Mouse (Mus musculus) forebrain, embryonic 14.5 days (tissue): ENCODE results near the gene Recql5. TPM values are rescaled to one million over a fixed set of nuclear protein-coding genes. Genes with fewer than 3 reads are reported as not detected.
A peak's percentile ranks its signal among the peaks of the same experiment; 100 is the strongest.

ENCODE experiments used
- ATAC-seq: fragments of 200-750 bp; cut with Nextera tagmentation; 2 replicates; pipeline ENCODE4 v1.8.0; 2017; ENCODE audit warnings: mild to moderate bottlenecking, moderate library complexity
- DNase-seq: peaks from one replicate; pipeline ENCODE4 v3.0.0-alpha.2; 2015; ENCODE audit warnings: low spot score
- H3K27ac ChIP-seq: fragments of 300-500 bp; sonication (generic); 2 replicates; pipeline ENCODE4 v1.5.1; 2014; ENCODE audit warnings: low read depth, mild to moderate bottlenecking, control low read depth, low read length, moderate library complexity
- H3K27me3 ChIP-seq: fragments of 300-500 bp; sonication (generic); replicated peaks from 2 replicates; pipeline ENCODE4 v1.6.1; 2014; ENCODE audit warnings: low read length, control low read depth, mixed read lengths; ENCODE audit not compliant: control insufficient read depth, insufficient read depth
- H3K36me3 ChIP-seq: fragments of 300-500 bp; sonication (generic); 2 replicates; pipeline ENCODE4 v1.6.1; 2014; ENCODE audit warnings: low read length, control low read depth; ENCODE audit not compliant: control insufficient read depth, insufficient read depth
- H3K4me1 ChIP-seq: fragments of 300-500 bp; sonication (generic); 2 replicates; pipeline ENCODE4 v1.6.1; 2014; ENCODE audit warnings: antibody characterized with exemption, low read length, control low read depth; ENCODE audit not compliant: control insufficient read depth, insufficient read depth
- H3K4me2 ChIP-seq: fragments of 300-500 bp; sonication (generic); 2 replicates; pipeline ENCODE4 v1.6.1; 2014; ENCODE audit warnings: mild to moderate bottlenecking, control low read depth, low read length
- H3K4me3 ChIP-seq: fragments of 300-500 bp; sonication (generic); 2 replicates; pipeline ENCODE4 v1.5.1; 2014; ENCODE audit warnings: low read depth, low read length, control low read depth
- H3K9ac ChIP-seq: fragments of 300-500 bp; sonication (generic); 2 replicates; pipeline ENCODE4 v1.6.1; 2014; ENCODE audit warnings: mild to moderate bottlenecking, low read length, control low read depth, moderate library complexity
- H3K9me3 ChIP-seq: fragments of 300-500 bp; sonication (generic); replicated peaks from 2 replicates; pipeline ENCODE4 v1.6.1; 2016; ENCODE audit warnings: low read length, control low read depth, mixed read lengths; ENCODE audit not compliant: control insufficient read depth
- WGBS: fragments of 180-500 bp; shearing (Covaris S2); extraction: QIAGEN DNeasy Blood & Tissue Kit; methylation state at CpG from one replicate; pipeline ENCODE4 v1.1.7; 2014; 5-methylcytosine and 5-hydroxymethylcytosine counted together
- polyA plus RNA-seq: library from polyadenylated mRNA; unstranded; fragments of >200 nt; fragmentation: Nextera tagmentation; extraction: Ambion mirVana; gene quantifications from 2 replicates; pipeline ENCODE4 v1.2.1, GENCODE M21; 2014

The Recql5 gene
- polyA plus RNA-seq, 1 experiment from 2014 or later = 16.5 TPM

GRCm38 (mm10) chr11:115964977-115965604, 31.8 kb upstream of the Recql5 start:
- H3K27me3 ChIP-seq = no peaks in the 10 kb centered on the region
- H3K4me3 ChIP-seq = no peak overlapping the region
- ATAC-seq (no peak), DNase-seq (no peak)
- no peak overlapping the region for H3K9ac ChIP-seq
- no peaks in the 10 kb centered on the region for H3K9me3 ChIP-seq
- no peaks in the 10 kb centered on the region for H3K4me1 ChIP-seq
- H3K27ac ChIP-seq = no peak overlapping the region
- peaks cover 69% of the 10 kb centered on the region for H3K36me3 ChIP-seq
- 90% methylated on average over 10 of the region's 10 CpGs for WGBS
- H3K4me2 ChIP-seq = no peak overlapping the region

- Histone ChIP-seq H3K27me3 (no peaks in the 10 kb centered on the region), H3K36me3 (peaks cover 84% of the 10 kb centered on the region), H3K4me2 (no peak overlapping the region), H3K4me3 (no peak overlapping the region), H3K9me3 (no peaks in the 10 kb centered on the region), H3K9ac (no peak overlapping the region), H3K27ac (no peak overlapping the region), H3K4me1 (no peaks in the 10 kb centered on the region)
- no peak for DNase-seq
- ATAC-seq = no peak
- 88% methylated on average over 9 of the region's 9 CpGs for WGBS
Observed at GRCm38 (mm10) chr11:115962651-115963412, 29.6 kb upstream of the Recql5 start.

- no peak for DNase-seq
- Histone ChIP-seq H3K27ac (no peak overlapping the region), H3K27me3 (no peaks in the 10 kb centered on the region), H3K9me3 (no peaks in the 10 kb centered on the region), H3K4me2 (no peak overlapping the region), H3K4me1 (no peaks in the 10 kb centered on the region), H3K9ac (no peak overlapping the region), H3K4me3 (no peak overlapping the region), H3K36me3 (peaks cover 84% of the 10 kb centered on the region)
- ATAC-seq = no peak
- 97% methylated on average over 9 of the region's 9 CpGs for WGBS
Observed at GRCm38 (mm10) chr11:115959018-115959417, 25.7 kb upstream of the Recql5 start.

GRCm38 (mm10) chr11:115957971-115958370, 24.7 kb upstream of the Recql5 start:
- Histone ChIP-seq H3K4me2 (no peak overlapping the region), H3K9me3 (no peaks in the 10 kb centered on the region), H3K4me3 (no peak overlapping the region), H3K9ac (no peak overlapping the region), H3K4me1 (no peaks in the 10 kb centered on the region), H3K27me3 (no peaks in the 10 kb centered on the region), H3K36me3 (peaks cover 85% of the 10 kb centered on the region), H3K27ac (no peak overlapping the region)
- WGBS = 84% methylated on average over 7 of the region's 7 CpGs
- no peak for DNase-seq
- no peak for ATAC-seq

GRCm38 (mm10) chr11:115956453-115956852, 23.2 kb upstream of the Recql5 start:
- Histone ChIP-seq H3K4me2 (no peak overlapping the region), H3K36me3 (peaks cover 84% of the 10 kb centered on the region), H3K27ac (0 out of 2 replicates have a peak overlapping the region, but pooled peaks have one; percentile 18), H3K27me3 (no peaks in the 10 kb centered on the region), H3K4me3 (no peak overlapping the region), H3K9me3 (no peaks in the 10 kb centered on the region), H3K4me1 (no peaks in the 10 kb centered on the region), H3K9ac (no peak overlapping the region)
- no peak for ATAC-seq
- peak; percentile 8 for DNase-seq
- 12% methylated on average over 4 of the region's 4 CpGs for WGBS

GRCm38 (mm10) chr11:115955195-115955858, 22.1 kb upstream of the Recql5 start:
- Histone ChIP-seq H3K4me3 (no peak overlapping the region), H3K27me3 (no peaks in the 10 kb centered on the region), H3K4me1 (no peaks in the 10 kb centered on the region), H3K36me3 (peaks cover 82% of the 10 kb centered on the region), H3K27ac (0 out of 2 replicates have a peak overlapping the region, but pooled peaks have one; percentile 14), H3K9ac (no peak overlapping the region), H3K4me2 (no peak overlapping the region), H3K9me3 (no peaks in the 10 kb centered on the region)
- no peak for ATAC-seq
- peak; percentile 32 for DNase-seq
- WGBS = 68% methylated on average over 10 of the region's 10 CpGs

GRCm38 (mm10) chr11:115954712-115955111, 21.4 kb upstream of the Recql5 start:
- no peak overlapping the region for H3K9ac ChIP-seq
- H3K4me2 ChIP-seq = no peak overlapping the region
- H3K9me3 ChIP-seq = no peaks in the 10 kb centered on the region
- H3K36me3 ChIP-seq = peaks cover 81% of the 10 kb centered on the region
- 90% methylated on average over 5 of the region's 5 CpGs for WGBS
- no peak overlapping the region for H3K4me3 ChIP-seq
- ATAC-seq (no peak), DNase-seq (no peak)
- no peak overlapping the region for H3K27ac ChIP-seq
- no peaks in the 10 kb centered on the region for H3K27me3 ChIP-seq
- no peaks in the 10 kb centered on the region for H3K4me1 ChIP-seq

- Histone ChIP-seq H3K9ac (no peak overlapping the region), H3K27ac (no peak overlapping the region), H3K9me3 (no peaks in the 10 kb centered on the region), H3K4me2 (no peak overlapping the region), H3K4me1 (no peaks in the 10 kb centered on the region), H3K36me3 (peaks cover 90% of the 10 kb centered on the region), H3K27me3 (no peaks in the 10 kb centered on the region), H3K4me3 (no peak overlapping the region)
- 85% methylated on average over 2 of the region's 2 CpGs for WGBS
- ATAC-seq = no peak
- DNase-seq = no peak
Observed at GRCm38 (mm10) chr11:115950719-115951118, 17.4 kb upstream of the Recql5 start.

GRCm38 (mm10) chr11:115948316-115948715, 15.0 kb upstream of the Recql5 start:
- no peak overlapping the region for H3K27ac ChIP-seq
- H3K27me3 ChIP-seq = no peaks in the 10 kb centered on the region
- no peak overlapping the region for H3K4me2 ChIP-seq
- 93% methylated on average over 9 of the region's 9 CpGs for WGBS
- no peak overlapping the region for H3K9ac ChIP-seq
- H3K9me3 ChIP-seq = no peaks in the 10 kb centered on the region
- H3K4me1 ChIP-seq = no peaks in the 10 kb centered on the region
- DNase-seq (no peak), ATAC-seq (no peak)
- H3K36me3 ChIP-seq = peaks cover 89% of the 10 kb centered on the region
- H3K4me3 ChIP-seq = no peak overlapping the region
